Mouse (Mus musculus) lung, embryonic 16.5 days (tissue): ENCODE measurements around the gene Slc5a2. TPM values are rescaled to one million over a fixed set of nuclear protein-coding genes. Genes with fewer than 3 reads are reported as not detected.
A peak's percentile ranks its signal among the peaks of the same experiment; 100 is the strongest.

Experiments
- ATAC-seq: fragments of 200-750 bp; cut with Nextera tagmentation; 2 replicates; pipeline ENCODE4 v1.8.0; 2017; ENCODE audit warnings: low read depth, mild to moderate bottlenecking, moderate library complexity
- H3K27ac ChIP-seq: fragments of 300-500 bp; sonication (generic); 2 replicates; pipeline ENCODE4 v1.5.1; 2014; ENCODE audit warnings: mild to moderate bottlenecking, control low read depth, low read length
- H3K27me3 ChIP-seq: fragments of 300-500 bp; sonication (generic); 2 replicates; pipeline ENCODE4 v1.6.1; 2014; ENCODE audit warnings: low read depth, low read length, mixed read lengths; ENCODE audit not compliant: control insufficient read depth, insufficient read depth
- H3K36me3 ChIP-seq: fragments of 300-500 bp; sonication (generic); 2 replicates; pipeline ENCODE4 v1.6.1; 2014; ENCODE audit warnings: low read length; ENCODE audit not compliant: control insufficient read depth, insufficient read depth
- H3K4me1 ChIP-seq: fragments of 300-500 bp; sonication (generic); replicated peaks from 2 replicates; pipeline ENCODE4 v1.6.1; 2014; ENCODE audit warnings: low read length, mixed read lengths; ENCODE audit not compliant: control insufficient read depth, insufficient read depth
- H3K4me2 ChIP-seq: fragments of 300-500 bp; sonication (generic); 2 replicates; pipeline ENCODE4 v1.6.1; 2014; ENCODE audit warnings: low read depth, low read length, control low read depth
- H3K4me3 ChIP-seq: fragments of 300-500 bp; sonication (generic); 2 replicates; pipeline ENCODE4 v1.5.1; 2014; ENCODE audit warnings: mild to moderate bottlenecking, low read length, control low read depth
- H3K9ac ChIP-seq: fragments of 300-500 bp; sonication (generic); 2 replicates; pipeline ENCODE4 v1.6.1; 2014; ENCODE audit warnings: low read length, control low read depth
- H3K9me3 ChIP-seq: fragments of 300-500 bp; sonication (generic); 2 replicates; pipeline ENCODE4 v1.6.1; 2016; ENCODE audit warnings: low read length; ENCODE audit not compliant: control insufficient read depth
- WGBS: fragments of 180-500 bp; shearing (Covaris S2); extraction: QIAGEN DNeasy Blood & Tissue Kit; methylation state at CpG from one replicate; pipeline ENCODE4 v1.1.7; 2014; 5-methylcytosine and 5-hydroxymethylcytosine counted together
- polyA plus RNA-seq: library from polyadenylated mRNA; unstranded; fragments of >200 nt; fragmentation: Nextera tagmentation; extraction: Ambion mirVana; gene quantifications from 2 replicates; pipeline ENCODE4 v1.2.1, GENCODE M21; 2015

The Slc5a2 gene
- polyA plus RNA-seq, 1 experiment from 2014 or later: not detected

- H3K9me3 ChIP-seq: no peaks in the 10 kb centered on the region
- H3K4me2 ChIP-seq: no peak overlapping the region
- H3K27ac ChIP-seq: no peak overlapping the region
- H3K9ac ChIP-seq: no peak overlapping the region
- H3K27me3 ChIP-seq: no peaks in the 10 kb centered on the region
- no peaks in the 10 kb centered on the region for H3K36me3 ChIP-seq
- no peak for ATAC-seq
- H3K4me3 ChIP-seq: no peak overlapping the region
- WGBS: 61% methylated on average over 3 of the region's 3 CpGs
- peaks cover 15% of the 10 kb centered on the region for H3K4me1 ChIP-seq
Observed at GRCm38 (mm10) chr7:128302151-128302550, 36.7 kb downstream of the Slc5a2 start.

- Histone ChIP-seq H3K9me3 (no peaks in the 10 kb centered on the region), H3K36me3 (no peaks in the 10 kb centered on the region), H3K9ac (no peak overlapping the region; the same call in 1 of the 2 replicates), H3K27me3 (no peaks in the 10 kb centered on the region), H3K4me2 (no peak overlapping the region), H3K4me1 (peaks cover 9% of the 10 kb centered on the region), H3K27ac (peak overlapping the region; percentile 71), H3K4me3 (no peak overlapping the region)
- peak; percentile 56; the same call in 1 of the 2 replicates for ATAC-seq
- 59% methylated on average over 6 of the region's 6 CpGs for WGBS
Observed at GRCm38 (mm10) chr7:128304198-128304597, 38.7 kb downstream of the Slc5a2 start.

GRCm38 (mm10) chr7:128304907-128305306, 39.5 kb downstream of the Slc5a2 start:
- Histone ChIP-seq H3K9ac (peak overlapping the region; percentile 42; the same call in 1 of the 2 replicates), H3K27me3 (no peaks in the 10 kb centered on the region), H3K27ac (peak overlapping the region; percentile 71), H3K9me3 (no peaks in the 10 kb centered on the region), H3K4me2 (0 out of 2 replicates have a peak overlapping the region, but pooled peaks have one; percentile 7), H3K4me3 (no peak overlapping the region), H3K4me1 (peaks cover 13% of the 10 kb centered on the region), H3K36me3 (no peaks in the 10 kb centered on the region)
- 3% methylated on average over 5 of the region's 5 CpGs for WGBS
- peak; percentile 63; the same call in 1 of the 2 replicates for ATAC-seq

GRCm38 (mm10) chr7:128307851-128308250, 42.4 kb downstream of the Slc5a2 start:
- no peaks in the 10 kb centered on the region for H3K36me3 ChIP-seq
- no peak overlapping the region for H3K27ac ChIP-seq
- peak; percentile 39 for ATAC-seq
- H3K9me3 ChIP-seq: no peaks in the 10 kb centered on the region
- no peak overlapping the region for H3K4me2 ChIP-seq
- no peak overlapping the region for H3K9ac ChIP-seq
- peaks cover 18% of the 10 kb centered on the region for H3K4me1 ChIP-seq
- H3K4me3 ChIP-seq: no peak overlapping the region
- no peaks in the 10 kb centered on the region for H3K27me3 ChIP-seq

GRCm38 (mm10) chr7:128309216-128309615, 43.8 kb downstream of the Slc5a2 start:
- WGBS: 38% methylated on average over 3 of the region's 3 CpGs
- no peak overlapping the region for H3K27ac ChIP-seq
- peaks cover 18% of the 10 kb centered on the region for H3K4me1 ChIP-seq
- no peak for ATAC-seq
- H3K36me3 ChIP-seq: no peaks in the 10 kb centered on the region
- H3K9ac ChIP-seq: no peak overlapping the region
- H3K4me3 ChIP-seq: no peak overlapping the region
- no peak overlapping the region for H3K4me2 ChIP-seq
- H3K27me3 ChIP-seq: no peaks in the 10 kb centered on the region
- no peaks in the 10 kb centered on the region for H3K9me3 ChIP-seq

- H3K9ac ChIP-seq: no peak overlapping the region
- WGBS: 21% methylated on average over 1 of the region's 1 CpGs
- no peaks in the 10 kb centered on the region for H3K36me3 ChIP-seq
- no peak overlapping the region for H3K27ac ChIP-seq
- no peak overlapping the region for H3K4me2 ChIP-seq
- H3K9me3 ChIP-seq: no peaks in the 10 kb centered on the region
- no peaks in the 10 kb centered on the region for H3K27me3 ChIP-seq
- no peak for ATAC-seq
- H3K4me1 ChIP-seq: peaks cover 15% of the 10 kb centered on the region
- H3K4me3 ChIP-seq: no peak overlapping the region
Observed at GRCm38 (mm10) chr7:128309776-128310175, 44.3 kb downstream of the Slc5a2 start.

GRCm38 (mm10) chr7:128310229-128310688, 44.8 kb downstream of the Slc5a2 start:
- Histone ChIP-seq H3K27me3 (no peaks in the 10 kb centered on the region), H3K4me1 (peaks cover 14% of the 10 kb centered on the region), H3K9ac (no peak overlapping the region), H3K9me3 (no peaks in the 10 kb centered on the region), H3K4me2 (no peak overlapping the region), H3K36me3 (no peaks in the 10 kb centered on the region), H3K4me3 (no peak overlapping the region), H3K27ac (no peak overlapping the region)
- no peak for ATAC-seq
- 30% methylated on average over 8 of the region's 8 CpGs for WGBS

GRCm38 (mm10) chr7:128311263-128311662, 45.8 kb downstream of the Slc5a2 start:
- WGBS: 57% methylated on average over 3 of the region's 3 CpGs

GRCm38 (mm10) chr7:128311811-128312210, 46.4 kb downstream of the Slc5a2 start:
- no peak overlapping the region for H3K4me3 ChIP-seq
- H3K9ac ChIP-seq: no peak overlapping the region
- ATAC-seq: no peak
- no peak overlapping the region for H3K4me2 ChIP-seq
- no peaks in the 10 kb centered on the region for H3K36me3 ChIP-seq
- no peak overlapping the region for H3K27ac ChIP-seq
- peaks cover 14% of the 10 kb centered on the region for H3K4me1 ChIP-seq
- no peaks in the 10 kb centered on the region for H3K9me3 ChIP-seq
- 67% methylated on average over 8 of the region's 8 CpGs for WGBS
- no peaks in the 10 kb centered on the region for H3K27me3 ChIP-seq

More at GRCm38 (mm10) chr7:128311263-128311662, 45.8 kb downstream of the Slc5a2 start:
- ATAC-seq: no peak
- Histone ChIP-seq H3K4me3 (no peak overlapping the region), H3K9ac (no peak overlapping the region), H3K27me3 (no peaks in the 10 kb centered on the region), H3K4me2 (no peak overlapping the region), H3K27ac (no peak overlapping the region), H3K9me3 (no peaks in the 10 kb centered on the region), H3K4me1 (peaks cover 14% of the 10 kb centered on the region), H3K36me3 (no peaks in the 10 kb centered on the region)
